Mouse (Mus musculus): ENCODE data around the gene Snd1. TPM values are rescaled to one million over a fixed set of nuclear protein-coding genes. Genes with fewer than 3 reads are reported as not detected.
A peak's percentile ranks its signal among the peaks of the same experiment; 100 is the strongest.

The Snd1 gene
- total and polyA plus RNA-seq, 3 experiments: 83.7 to 377 (median 210) TPM

GRCm38 (mm10) chr6:28555428-28555827 is 80.5 kb downstream of the Snd1 start:
- DNase-seq (ENCODE audit: extremely low read depth): peak; percentile 46
- TF ChIP-seq UBTF (IDR thresholded peaks at IDR 0.05; ENCODE audit: low read depth, low read length): no peak
- TF ChIP-seq MAX (IDR thresholded peaks at IDR 0.05; ENCODE audit: low read length): 0 out of 2 replicates have a peak, but pooled peaks have one; percentile 35
- no peak for TF ChIP-seq POLR2A (IDR thresholded peaks at IDR 0.05; ENCODE audit: low read depth, low read length)
- TF ChIP-seq CTCF (conservative IDR thresholded peaks at IDR 0.05 in 1 of 2, IDR thresholded peaks at IDR 0.05 in 1 of 2; ENCODE audit: low read depth in 2 of 2, low read length in 2 of 2): no peak
- peak; percentile 61 for TF ChIP-seq EP300 (IDR thresholded peaks at IDR 0.05; ENCODE audit: low read length)
- peak; percentile 58; the same call in 1 of the 2 replicates for TF ChIP-seq TCF12 (IDR thresholded peaks at IDR 0.05; ENCODE audit: low read depth, low read length)
- 0 out of 2 replicates have a peak, but pooled peaks have one; percentile 20 for TF ChIP-seq MYC (IDR thresholded peaks at IDR 0.05; ENCODE audit: low read depth, low read length)
- peaks cover 21 to 72% of the 10 kb centered on the region in 2 experiments for H3K4me1 ChIP-seq (ENCODE audit: control insufficient read depth in 1 of 2, insufficient read depth in 2 of 2)
- H3K4me3 ChIP-seq (replicated peaks in 1 of 3; ENCODE audit: low read depth in 2 of 3, low read length in 2 of 3, poor library complexity in 1 of 3): no peak overlapping the region
- no peaks in the 10 kb centered on the region for H3K9me3 ChIP-seq (replicated peaks; ENCODE audit: low read length)
- dilution Hi-C loops (cut with MboI; ENCODE audit: extremely low pct_ligation_motif_present, extremely low pct_unique_long_range_greater_than_20kb, low sequenced_read_pairs) (no loop called here), in situ Hi-C loops (cut with MboI; ENCODE audit: low pct_ligation_motif_present, low pct_unique_long_range_greater_than_20kb, low sequenced_read_pairs) (loop anchor here (25.0 kb wide), 1 partner anchor 457 kb away; no protein-coding TSS in a partner anchor)
- peaks cover 36% of the 10 kb centered on the region for H3K79me2 ChIP-seq (replicated peaks; ENCODE audit: control insufficient read depth, extremely low read depth, insufficient read depth, poor library complexity, severe bottlenecking)
- no peaks in the 10 kb centered on the region for H3K27me3 ChIP-seq (replicated peaks)
- peaks cover 39 to 81% of the 10 kb centered on the region in 2 experiments for H3K36me3 ChIP-seq (replicated peaks in 1 of 2; ENCODE audit: control insufficient read depth in 1 of 2, insufficient read depth in 1 of 2, low read length in 1 of 2)
- peak overlapping the region; percentile 5; the same call in 1 of the 2 replicates for H3K4me2 ChIP-seq (ENCODE audit: insufficient read depth, low read depth, poor library complexity, severe bottlenecking)
- no peak overlapping the region for H3K9ac ChIP-seq (ENCODE audit: insufficient read depth, low read depth)
- H3K27ac ChIP-seq (ENCODE audit: insufficient read depth, low read depth): peak overlapping the region; percentile 58

- in situ Hi-C loops (cut with MboI; ENCODE audit: low pct_ligation_motif_present, low pct_unique_long_range_greater_than_20kb, low sequenced_read_pairs): loop anchor here (25.0 kb wide), 1 partner anchor 455 kb away; no protein-coding TSS in a partner anchor
- peaks cover 30% of the 10 kb centered on the region for H3K79me2 ChIP-seq (replicated peaks; ENCODE audit: control insufficient read depth, extremely low read depth, insufficient read depth, poor library complexity, severe bottlenecking)
- peaks cover 21 to 71% of the 10 kb centered on the region in 2 experiments for H3K4me1 ChIP-seq (ENCODE audit: control insufficient read depth in 1 of 2, insufficient read depth in 2 of 2)
Measured at GRCm38 (mm10) chr6:28557728-28558127, 82.8 kb downstream of the Snd1 start.

DNA sequence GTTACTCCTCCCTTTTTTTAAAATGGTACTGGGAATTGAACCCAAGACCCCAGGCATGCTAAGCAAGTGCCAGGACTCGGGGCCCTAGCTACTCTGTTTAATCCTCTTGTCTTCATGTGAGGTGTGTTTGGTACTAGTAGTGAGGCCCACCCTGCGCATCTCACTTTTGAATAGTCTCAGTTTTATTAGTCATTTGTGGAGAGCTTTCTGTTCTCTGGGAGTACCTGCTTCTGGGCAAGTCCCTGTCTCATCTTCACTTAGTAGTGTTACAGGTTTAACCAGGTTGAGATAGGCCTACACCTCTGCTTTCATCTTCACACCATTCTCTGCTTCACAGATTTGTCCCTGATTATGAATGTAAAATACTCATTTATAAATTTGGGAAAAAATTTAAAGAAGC is 84.5 kb downstream of the Snd1 start:
- peak; percentile 52 for DNase-seq (ENCODE audit: extremely low read depth)
- in situ Hi-C loops (cut with MboI; ENCODE audit: low pct_ligation_motif_present, low pct_unique_long_range_greater_than_20kb, low sequenced_read_pairs) (loop anchor here (25.0 kb wide), 1 partner anchor 453 kb away; no protein-coding TSS in a partner anchor), dilution Hi-C loops (cut with MboI; ENCODE audit: extremely low pct_ligation_motif_present, extremely low pct_unique_long_range_greater_than_20kb, low sequenced_read_pairs) (no loop called here)
- H3K4me3 ChIP-seq (replicated peaks in 1 of 3; ENCODE audit: low read depth in 2 of 3, low read length in 2 of 3, poor library complexity in 1 of 3): no peak overlapping the region
- peak overlapping the region; percentile 44; the same call in 1 of the 2 replicates for H3K27ac ChIP-seq (ENCODE audit: insufficient read depth, low read depth)
- H3K4me1 ChIP-seq (ENCODE audit: control insufficient read depth in 1 of 2, insufficient read depth in 2 of 2): peaks cover 17 to 58% of the 10 kb centered on the region in 2 experiments
- H3K4me2 ChIP-seq (ENCODE audit: insufficient read depth, low read depth, poor library complexity, severe bottlenecking): peak overlapping the region; percentile 8; the same call in 1 of the 2 replicates
- H3K79me2 ChIP-seq (replicated peaks; ENCODE audit: control insufficient read depth, extremely low read depth, insufficient read depth, poor library complexity, severe bottlenecking): peaks cover 31% of the 10 kb centered on the region
- H3K9ac ChIP-seq (ENCODE audit: insufficient read depth, low read depth): no peak overlapping the region
- H3K27me3 ChIP-seq (replicated peaks): no peaks in the 10 kb centered on the region
- peaks cover 42 to 80% of the 10 kb centered on the region in 2 experiments for H3K36me3 ChIP-seq (replicated peaks in 1 of 2; ENCODE audit: control insufficient read depth in 1 of 2, insufficient read depth in 1 of 2, low read length in 1 of 2)
- H3K9me3 ChIP-seq (replicated peaks; ENCODE audit: low read length): no peaks in the 10 kb centered on the region
- TF ChIP-seq CHD2 (IDR thresholded peaks at IDR 0.05; ENCODE audit: low read length) (0 out of 2 replicates have a peak, but pooled peaks have one; percentile 30), USF1 (IDR thresholded peaks at IDR 0.05; ENCODE audit: low read depth, low read length) (no peak), POLR2AphosphoS2 (IDR thresholded peaks at IDR 0.05; ENCODE audit: low read depth, low read length) (no peak), USF2 (conservative IDR thresholded peaks at IDR 0.05; ENCODE audit: low read depth, low read length) (no peak), E2F4 (IDR thresholded peaks at IDR 0.05; ENCODE audit: insufficient replicate concordance, low read depth, low read length) (no peak), KAT2A (IDR thresholded peaks at IDR 0.05; ENCODE audit: insufficient replicate concordance, low read length) (no peak), IRF4 (IDR thresholded peaks at IDR 0.05; ENCODE audit: low read depth, low read length) (peak; percentile 94), ELF1 (IDR thresholded peaks at IDR 0.05; ENCODE audit: low read depth, low read length) (no peak), MAZ (IDR thresholded peaks at IDR 0.05; ENCODE audit: low read depth, low read length) (0 out of 2 replicates have a peak, but pooled peaks have one; percentile 46), UBTF (IDR thresholded peaks at IDR 0.05; ENCODE audit: low read depth, low read length) (no peak), JUND (conservative IDR thresholded peaks at IDR 0.05; ENCODE audit: low read depth, low read length) (peak; percentile 74; the same call in 1 of the 2 replicates), RAD21 (IDR thresholded peaks at IDR 0.05; ENCODE audit: low read depth, low read length) (no peak), ZC3H11A (IDR thresholded peaks at IDR 0.05; ENCODE audit: low read depth, low read length) (no peak), ZNF384 (IDR thresholded peaks at IDR 0.05; ENCODE audit: low read depth, low read length) (peak; percentile 23; the same call in 1 of the 2 replicates), MAX (IDR thresholded peaks at IDR 0.05; ENCODE audit: low read length) (no peak)

More at GRCm38 (mm10) chr6:28557728-28558127, 82.8 kb downstream of the Snd1 start:
- Histone ChIP-seq H3K9ac (ENCODE audit: insufficient read depth, low read depth) (no peak overlapping the region), H3K4me3 (replicated peaks in 1 of 3; ENCODE audit: low read depth in 2 of 3, low read length in 2 of 3, poor library complexity in 1 of 3) (no peak overlapping the region), H3K4me2 (ENCODE audit: insufficient read depth, low read depth, poor library complexity, severe bottlenecking) (no peak overlapping the region), H3K27ac (ENCODE audit: insufficient read depth, low read depth) (peak overlapping the region; percentile 16; the same call in 1 of the 2 replicates), H3K27me3 (replicated peaks) (no peaks in the 10 kb centered on the region), H3K36me3 (replicated peaks in 1 of 2; ENCODE audit: control insufficient read depth in 1 of 2, insufficient read depth in 1 of 2, low read length in 1 of 2) (peaks cover 41 to 81% of the 10 kb centered on the region in 2 experiments), H3K9me3 (replicated peaks; ENCODE audit: low read length) (no peaks in the 10 kb centered on the region)
- dilution Hi-C loops (cut with MboI; ENCODE audit: extremely low pct_ligation_motif_present, extremely low pct_unique_long_range_greater_than_20kb, low sequenced_read_pairs): no loop called here
- DNase-seq (ENCODE audit: extremely low read depth): no peak
- TF ChIP-seq MXI1 (IDR thresholded peaks at IDR 0.05; ENCODE audit: low read depth, low read length) (no peak), TCF12 (IDR thresholded peaks at IDR 0.05; ENCODE audit: low read depth, low read length) (no peak), CTCF (conservative IDR thresholded peaks at IDR 0.05 in 1 of 2, IDR thresholded peaks at IDR 0.05 in 1 of 2; ENCODE audit: low read depth in 2 of 2, low read length in 2 of 2) (no peak), HCFC1 (IDR thresholded peaks at IDR 0.05; ENCODE audit: low read depth, low read length) (no peak), GABPA (IDR thresholded peaks at IDR 0.05; ENCODE audit: insufficient replicate concordance, low read depth, low read length) (no peak), MEF2A (IDR thresholded peaks at IDR 0.05; ENCODE audit: borderline replicate concordance, low read depth, low read length) (no peak), NRF1 (IDR thresholded peaks at IDR 0.05; ENCODE audit: low read depth, low read length) (no peak), E2F4 (IDR thresholded peaks at IDR 0.05; ENCODE audit: insufficient replicate concordance, low read depth, low read length) (no peak), MAX (IDR thresholded peaks at IDR 0.05; ENCODE audit: low read length) (no peak), POLR2AphosphoS2 (IDR thresholded peaks at IDR 0.05; ENCODE audit: low read depth, low read length) (no peak), ELF1 (IDR thresholded peaks at IDR 0.05; ENCODE audit: low read depth, low read length) (no peak), ZC3H11A (IDR thresholded peaks at IDR 0.05; ENCODE audit: low read depth, low read length) (no peak), SIN3A (IDR thresholded peaks at IDR 0.05; ENCODE audit: low read length) (no peak)
